Mouse (Mus musculus) R1 (cell line): ENCODE results near the gene Eml4.
A peak's percentile ranks its signal among the peaks of the same experiment; 100 is the strongest.

ENCODE experiments used
- DNase-seq: peaks from one replicate; pipeline ENCODE4 v3.0.0-alpha.2; 2018; ENCODE audit warnings: low read depth, low spot score

Eml4 gene

GRCm38 (mm10) chr17:83498889-83499288 is 148.2 kb downstream of the Eml4 start:
- no peak for DNase-seq

GRCm38 (mm10) chr17:83499692-83500091 is 149.0 kb downstream of the Eml4 start:
- peak; percentile 60 for DNase-seq

GRCm38 (mm10) chr17:83503693-83504092 is 153.0 kb downstream of the Eml4 start:
- DNase-seq: no peak

GRCm38 (mm10) chr17:83512130-83512529 is 161.4 kb downstream of the Eml4 start:
- no peak for DNase-seq

- no peak for DNase-seq
Observed at GRCm38 (mm10) chr17:83513655-83514212, 163.0 kb downstream of the Eml4 start.

- peak; percentile 95 for DNase-seq
Observed at GRCm38 (mm10) chr17:83514213-83514701, 163.5 kb downstream of the Eml4 start.

- no peak for DNase-seq
Observed at GRCm38 (mm10) chr17:83517280-83518015, 166.7 kb downstream of the Eml4 start, which contains the start of gene Cox7a2l. Gene Cox7a2l, minus strand, starts transcription at chr17:83517330.

- DNase-seq: peak; percentile 78
Observed at GRCm38 (mm10) chr17:83521881-83522280, 171.2 kb downstream of the Eml4 start.

- DNase-seq: peak; percentile 95
Observed at GRCm38 (mm10) chr17:83522590-83523379, 172.1 kb downstream of the Eml4 start.

- no peak for DNase-seq
Observed at GRCm38 (mm10) chr17:83524753-83525152, 174.0 kb downstream of the Eml4 start.

GRCm38 (mm10) chr17:83525596-83525995 is 174.9 kb downstream of the Eml4 start:
- DNase-seq: peak; percentile 59

GRCm38 (mm10) chr17:83526091-83526561 is 175.4 kb downstream of the Eml4 start:
- DNase-seq: peak; percentile 60

- DNase-seq: peak; percentile 93
Observed at GRCm38 (mm10) chr17:83526624-83527532, 176.1 kb downstream of the Eml4 start.

- DNase-seq: peak; percentile 88
Observed at GRCm38 (mm10) chr17:83527651-83528381, 177.1 kb downstream of the Eml4 start.
